Mouse (Mus musculus): Measurements from ENCODE around the gene Naif1. TPM values are rescaled to one million over a fixed set of nuclear protein-coding genes. Genes with fewer than 3 reads are reported as not detected.

Gene Naif1
- polyA plus RNA-seq, 1 experiment, result 0.26 TPM

- Histone ChIP-seq H3K27me3 (ENCODE audit: control insufficient read depth) (no peaks in the 10 kb centered on the region), H3K36me3 (ENCODE audit: control insufficient read depth) (peaks cover 11% of the 10 kb centered on the region), H3K4me1 (ENCODE audit: control insufficient read depth) (peaks cover 10% of the 10 kb centered on the region), H3K4me3 (replicated peaks) (no peak overlapping the region), H3K9me3 (ENCODE audit: control insufficient read depth, low read length) (no peaks in the 10 kb centered on the region)
- TF ChIP-seq GATA1 (IDR thresholded peaks at IDR 0.05; ENCODE audit: low read length) (no peak), TAL1 (IDR thresholded peaks at IDR 0.05; ENCODE audit: low read length) (no peak)
Measured at GRCm38 (mm10) chr2:32438733-32439132, 11.5 kb upstream of the Naif1 start.

- Histone ChIP-seq H3K27me3 (ENCODE audit: control insufficient read depth) (no peaks in the 10 kb centered on the region), H3K36me3 (ENCODE audit: control insufficient read depth) (peaks cover 15% of the 10 kb centered on the region), H3K4me1 (ENCODE audit: control insufficient read depth) (peaks cover 14% of the 10 kb centered on the region), H3K9me3 (ENCODE audit: control insufficient read depth, low read length) (no peaks in the 10 kb centered on the region), H3K4me3 (replicated peaks) (no peak overlapping the region)
- TF ChIP-seq TAL1 (IDR thresholded peaks at IDR 0.05; ENCODE audit: low read length), result no peak
Measured at GRCm38 (mm10) chr2:32439177-32439576, 11.1 kb upstream of the Naif1 start.

GRCm38 (mm10) chr2:32440164-32440563 lies 10.1 kb upstream of the Naif1 start:
- peaks cover 24% of the 10 kb centered on the region for H3K36me3 ChIP-seq (ENCODE audit: control insufficient read depth)
- H3K4me1 ChIP-seq (ENCODE audit: control insufficient read depth), result peaks cover 15% of the 10 kb centered on the region
- no peaks in the 10 kb centered on the region for H3K9me3 ChIP-seq (ENCODE audit: control insufficient read depth, low read length)
- H3K4me3 ChIP-seq (replicated peaks), result no peak overlapping the region
- no peak for TF ChIP-seq GATA1 (IDR thresholded peaks at IDR 0.05; ENCODE audit: low read length)
- no peaks in the 10 kb centered on the region for H3K27me3 ChIP-seq (ENCODE audit: control insufficient read depth)

- no peak for TF ChIP-seq GATA1 (IDR thresholded peaks at IDR 0.05; ENCODE audit: low read length)
- Histone ChIP-seq H3K9me3 (ENCODE audit: control insufficient read depth, low read length) (no peaks in the 10 kb centered on the region), H3K27me3 (ENCODE audit: control insufficient read depth) (no peaks in the 10 kb centered on the region), H3K4me1 (ENCODE audit: control insufficient read depth) (peaks cover 15% of the 10 kb centered on the region), H3K36me3 (ENCODE audit: control insufficient read depth) (peaks cover 29% of the 10 kb centered on the region), H3K4me3 (replicated peaks) (no peak overlapping the region)
Measured at GRCm38 (mm10) chr2:32440632-32441031, 9.6 kb upstream of the Naif1 start.

- H3K4me1 ChIP-seq (ENCODE audit: control insufficient read depth), result peaks cover 16% of the 10 kb centered on the region
- no peaks in the 10 kb centered on the region for H3K9me3 ChIP-seq (ENCODE audit: control insufficient read depth, low read length)
- TF ChIP-seq GATA1 (IDR thresholded peaks at IDR 0.05; ENCODE audit: low read length) (no peak), TAL1 (IDR thresholded peaks at IDR 0.05; ENCODE audit: low read length) (no peak)
- no peaks in the 10 kb centered on the region for H3K27me3 ChIP-seq (ENCODE audit: control insufficient read depth)
- H3K36me3 ChIP-seq (ENCODE audit: control insufficient read depth), result peaks cover 34% of the 10 kb centered on the region
- no peak overlapping the region for H3K4me3 ChIP-seq (replicated peaks)
Measured at GRCm38 (mm10) chr2:32441550-32441949, 8.7 kb upstream of the Naif1 start.

GRCm38 (mm10) chr2:32445535-32445934 lies 4.7 kb upstream of the Naif1 start:
- Histone ChIP-seq H3K4me1 (ENCODE audit: control insufficient read depth) (peaks cover 49% of the 10 kb centered on the region), H3K9me3 (ENCODE audit: control insufficient read depth, low read length) (no peaks in the 10 kb centered on the region), H3K4me3 (replicated peaks) (no peak overlapping the region), H3K36me3 (ENCODE audit: control insufficient read depth) (peaks cover 45% of the 10 kb centered on the region), H3K27me3 (ENCODE audit: control insufficient read depth) (no peaks in the 10 kb centered on the region)
- no peak for TF ChIP-seq GATA1 (IDR thresholded peaks at IDR 0.05; ENCODE audit: low read length)
- no peak for TF ChIP-seq TAL1 (IDR thresholded peaks at IDR 0.05; ENCODE audit: low read length)

GRCm38 (mm10) chr2:32447264-32447936 lies 2.9 kb upstream of the Naif1 start:
- no peaks in the 10 kb centered on the region for H3K27me3 ChIP-seq (ENCODE audit: control insufficient read depth)
- TF ChIP-seq GATA1 (IDR thresholded peaks at IDR 0.05; ENCODE audit: low read length) (no peak), TAL1 (IDR thresholded peaks at IDR 0.05; ENCODE audit: low read length) (no peak)
- peaks cover 56% of the 10 kb centered on the region for H3K4me1 ChIP-seq (ENCODE audit: control insufficient read depth)
- H3K4me3 ChIP-seq (replicated peaks), result no peak overlapping the region
- H3K9me3 ChIP-seq (ENCODE audit: control insufficient read depth, low read length), result no peaks in the 10 kb centered on the region
- H3K36me3 ChIP-seq (ENCODE audit: control insufficient read depth), result peaks cover 43% of the 10 kb centered on the region

- no peaks in the 10 kb centered on the region for H3K9me3 ChIP-seq (ENCODE audit: control insufficient read depth, low read length)
- TF ChIP-seq TAL1 (IDR thresholded peaks at IDR 0.05; ENCODE audit: low read length), result no peak
- no peak for TF ChIP-seq GATA1 (IDR thresholded peaks at IDR 0.05; ENCODE audit: low read length)
- peaks cover 59% of the 10 kb centered on the region for H3K4me1 ChIP-seq (ENCODE audit: control insufficient read depth)
- H3K27me3 ChIP-seq (ENCODE audit: control insufficient read depth), result no peaks in the 10 kb centered on the region
- H3K36me3 ChIP-seq (ENCODE audit: control insufficient read depth), result peaks cover 37% of the 10 kb centered on the region
- H3K4me3 ChIP-seq (replicated peaks), result no peak overlapping the region
Measured at GRCm38 (mm10) chr2:32448480-32448879, 1.8 kb upstream of the Naif1 start.

- H3K9me3 ChIP-seq (ENCODE audit: control insufficient read depth, low read length), result no peaks in the 10 kb centered on the region
- H3K27me3 ChIP-seq (ENCODE audit: control insufficient read depth), result no peaks in the 10 kb centered on the region
- no peak for TF ChIP-seq TAL1 (IDR thresholded peaks at IDR 0.05; ENCODE audit: low read length)
- TF ChIP-seq GATA1 (IDR thresholded peaks at IDR 0.05; ENCODE audit: low read length), result no peak
- H3K4me1 ChIP-seq (ENCODE audit: control insufficient read depth), result peaks cover 64% of the 10 kb centered on the region
- H3K4me3 ChIP-seq (replicated peaks), result peak within 1 kb of the TSS; percentile 85
- peaks cover 25% of the 10 kb centered on the region for H3K36me3 ChIP-seq (ENCODE audit: control insufficient read depth)
Measured at GRCm38 (mm10) chr2:32450881-32451844, 906 bp downstream of the Naif1 start, which contains the start of gene Slc25a25. Gene Slc25a25, minus strand, starts transcription at chr2:32451445.
